Mouse (Mus musculus): ENCODE measurements around the gene Vmn1r21. TPM values are rescaled to one million over a fixed set of nuclear protein-coding genes. Genes with fewer than 3 reads are reported as not detected.

Gene Vmn1r21
- polyA plus RNA-seq, 2 experiments: not detected

DNA sequence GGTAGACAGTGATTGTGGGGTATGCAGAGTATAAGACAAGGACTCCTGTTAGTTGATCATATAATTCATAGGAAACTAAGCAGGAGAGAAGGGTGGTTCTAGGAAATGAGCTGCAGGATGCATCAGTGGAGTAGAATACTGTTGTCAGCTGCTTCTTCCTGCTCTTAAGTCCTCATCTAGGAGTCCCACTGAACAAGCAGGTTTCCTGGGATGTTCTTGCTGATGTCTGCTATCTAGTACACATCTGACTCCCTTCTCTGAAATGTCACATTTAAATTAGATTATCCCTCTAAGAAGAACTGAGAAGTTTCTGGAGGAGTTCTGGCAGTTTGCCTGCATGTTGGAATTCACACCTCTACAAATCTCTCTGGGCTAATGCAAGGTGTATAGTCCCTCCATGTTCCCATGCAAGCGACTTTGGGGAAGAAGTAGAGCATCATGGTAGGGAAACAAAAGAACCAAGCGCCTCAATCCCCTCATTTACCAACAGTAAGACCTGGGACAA is 35.7 kb downstream of the Vmn1r21 start:
- Histone ChIP-seq H3K4me2 (ENCODE audit: low read depth) (no peak overlapping the region), H3K9me3 (ENCODE audit: control insufficient read depth, low read length) (no peaks in the 10 kb centered on the region), H3K9ac (replicated peaks) (no peak overlapping the region), H3K4me1 (replicated peaks; ENCODE audit: control insufficient read depth in 2 of 2, insufficient read depth in 2 of 2, low read length in 1 of 2) (peaks cover 0 to 5% of the 10 kb centered on the region in 2 experiments; a peak in 2 of 4 replicates), H3K4me3 (ENCODE audit: insufficient read depth in 1 of 2, low read depth in 2 of 2, low read length in 2 of 2) (no peak overlapping the region), H3K36me3 (replicated peaks; ENCODE audit: control insufficient read depth, insufficient read depth, low read depth) (no peaks in the 10 kb centered on the region), H3K27me3 (ENCODE audit: control insufficient read depth, insufficient read depth, low read length) (no peaks in the 10 kb centered on the region), H3K27ac (no peak overlapping the region)
- 77% methylated on average over 2 of the region's 2 CpGs for WGBS (ENCODE audit: insufficient replicate concordance)
- DNase-seq (ENCODE audit: low read depth in 3 of 3, low spot score in 3 of 3) (no peak), ATAC-seq (ENCODE audit: insufficient read depth) (no peak)
- no peak for TF ChIP-seq EP300 (IDR thresholded peaks at IDR 0.05; ENCODE audit: low read depth)
- TF ChIP-seq CTCF (IDR thresholded peaks at IDR 0.05; ENCODE audit: low read depth): no peak

- TF ChIP-seq CTCF (IDR thresholded peaks at IDR 0.05; ENCODE audit: low read depth) (no peak), EP300 (IDR thresholded peaks at IDR 0.05; ENCODE audit: low read depth) (no peak)
- no peak overlapping the region for H3K4me2 ChIP-seq (ENCODE audit: low read depth)
- no peak for ATAC-seq (ENCODE audit: insufficient read depth)
- WGBS (ENCODE audit: insufficient replicate concordance): 47% methylated on average over 3 of the region's 3 CpGs
- no peaks in the 10 kb centered on the region for H3K9me3 ChIP-seq (ENCODE audit: control insufficient read depth, low read length)
- H3K4me3 ChIP-seq (ENCODE audit: insufficient read depth in 1 of 2, low read depth in 2 of 2, low read length in 2 of 2): no peak overlapping the region
- no peaks in the 10 kb centered on the region for H3K27me3 ChIP-seq (ENCODE audit: control insufficient read depth, insufficient read depth, low read length)
- no peaks in the 10 kb centered on the region; the same call in none of the 2 replicates for H3K36me3 ChIP-seq (replicated peaks; ENCODE audit: control insufficient read depth, insufficient read depth, low read depth)
- DNase-seq (ENCODE audit: low read depth in 3 of 3, low spot score in 3 of 3): no peak
- H3K9ac ChIP-seq (replicated peaks): no peak overlapping the region
- no peak overlapping the region for H3K27ac ChIP-seq
- peaks cover 0 to 5% of the 10 kb centered on the region in 2 experiments; a peak in 2 of 4 replicates for H3K4me1 ChIP-seq (replicated peaks; ENCODE audit: control insufficient read depth in 2 of 2, insufficient read depth in 2 of 2, low read length in 1 of 2)
These were observed 38.1 kb downstream of the Vmn1r21 start for GRCm38 (mm10) chr6:57811748-57812730.

DNA sequence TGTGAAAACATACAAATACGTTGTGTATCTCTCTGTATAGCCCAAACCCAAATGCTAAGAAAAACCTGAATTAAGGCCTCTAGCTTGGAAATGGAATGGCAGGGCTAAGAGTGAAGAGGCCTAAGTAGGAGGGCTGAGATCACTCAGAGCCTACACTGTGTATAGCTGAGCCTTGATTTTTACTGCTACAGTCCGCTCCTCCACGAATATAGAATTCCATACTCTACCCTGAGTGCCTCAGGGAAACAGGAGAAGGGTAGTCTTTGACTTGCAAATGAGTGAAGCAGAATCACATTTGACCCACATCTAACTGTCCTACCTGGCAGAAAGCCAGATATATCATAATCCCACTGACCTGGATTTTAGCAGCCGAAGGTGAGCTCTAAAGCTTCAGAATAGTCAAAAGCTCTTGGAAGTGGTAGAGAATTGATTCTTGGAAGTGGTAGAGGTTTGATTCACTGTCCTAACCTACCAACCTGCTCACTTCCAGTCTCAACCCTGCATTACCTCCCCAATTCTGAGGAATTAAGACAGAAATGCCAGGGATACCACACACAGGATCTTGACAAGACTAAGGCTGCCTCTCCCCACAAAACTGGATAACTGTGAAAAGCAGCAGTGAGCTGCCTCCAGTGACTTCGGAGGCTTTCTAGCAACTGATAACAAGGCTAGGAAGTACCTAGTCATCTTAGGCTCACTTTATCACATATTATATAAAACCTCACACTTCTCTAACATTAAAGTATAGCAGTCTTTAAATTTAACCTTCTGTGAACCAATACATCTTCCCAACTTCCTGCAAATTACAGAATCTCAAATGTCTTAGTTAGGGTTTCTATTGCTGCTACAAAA is 44.7 kb downstream of the Vmn1r21 start:
- Histone ChIP-seq H3K4me2 (ENCODE audit: low read depth) (no peak overlapping the region), H3K9me3 (ENCODE audit: control insufficient read depth, low read length) (no peaks in the 10 kb centered on the region), H3K4me3 (ENCODE audit: insufficient read depth in 1 of 2, low read depth in 2 of 2, low read length in 2 of 2) (no peak overlapping the region), H3K27me3 (ENCODE audit: control insufficient read depth, insufficient read depth, low read length) (no peaks in the 10 kb centered on the region), H3K36me3 (replicated peaks; ENCODE audit: control insufficient read depth, insufficient read depth, low read depth) (no peaks in the 10 kb centered on the region; the same call in none of the 2 replicates), H3K27ac (peak overlapping the region; percentile 14; the same call in 1 of the 2 replicates), H3K9ac (replicated peaks) (no peak overlapping the region), H3K4me1 (replicated peaks; ENCODE audit: control insufficient read depth in 2 of 2, insufficient read depth in 2 of 2, low read length in 1 of 2) (peaks cover 9 to 10% of the 10 kb centered on the region in 2 experiments)
- WGBS (ENCODE audit: insufficient replicate concordance): 71% methylated on average over 5 of the region's 5 CpGs
- no peak for TF ChIP-seq CTCF (IDR thresholded peaks at IDR 0.05; ENCODE audit: low read depth)
- TF ChIP-seq EP300 (IDR thresholded peaks at IDR 0.05; ENCODE audit: low read depth): no peak
- ATAC-seq (ENCODE audit: insufficient read depth): peak; percentile 66
- no peak for DNase-seq (ENCODE audit: low read depth in 3 of 3, low spot score in 3 of 3)

GRCm38 (mm10) chr6:57803130-57803529 is 47.0 kb downstream of the Vmn1r21 start:
- TF ChIP-seq EP300 (IDR thresholded peaks at IDR 0.05; ENCODE audit: low read depth): no peak
- TF ChIP-seq CTCF (IDR thresholded peaks at IDR 0.05; ENCODE audit: low read depth): no peak
- Histone ChIP-seq H3K27ac (no peak overlapping the region), H3K4me2 (ENCODE audit: low read depth) (no peak overlapping the region), H3K9me3 (ENCODE audit: control insufficient read depth, low read length) (no peaks in the 10 kb centered on the region), H3K36me3 (replicated peaks; ENCODE audit: control insufficient read depth, insufficient read depth, low read depth) (no peaks in the 10 kb centered on the region; the same call in 1 of the 2 replicates), H3K9ac (replicated peaks) (no peak overlapping the region), H3K4me3 (ENCODE audit: insufficient read depth in 1 of 2, low read depth in 2 of 2, low read length in 2 of 2) (no peak overlapping the region), H3K27me3 (ENCODE audit: control insufficient read depth, insufficient read depth, low read length) (no peaks in the 10 kb centered on the region), H3K4me1 (replicated peaks; ENCODE audit: control insufficient read depth in 2 of 2, insufficient read depth in 2 of 2, low read length in 1 of 2) (peaks cover 9 to 10% of the 10 kb centered on the region in 2 experiments)
- no peak for ATAC-seq (ENCODE audit: insufficient read depth)
- DNase-seq (ENCODE audit: low read depth in 3 of 3, low spot score in 3 of 3): no peak
- WGBS (ENCODE audit: insufficient replicate concordance): 45% methylated on average over 2 of the region's 2 CpGs
